Mouse (Mus musculus): Measurements from ENCODE around the gene Ccdc65.

DNA sequence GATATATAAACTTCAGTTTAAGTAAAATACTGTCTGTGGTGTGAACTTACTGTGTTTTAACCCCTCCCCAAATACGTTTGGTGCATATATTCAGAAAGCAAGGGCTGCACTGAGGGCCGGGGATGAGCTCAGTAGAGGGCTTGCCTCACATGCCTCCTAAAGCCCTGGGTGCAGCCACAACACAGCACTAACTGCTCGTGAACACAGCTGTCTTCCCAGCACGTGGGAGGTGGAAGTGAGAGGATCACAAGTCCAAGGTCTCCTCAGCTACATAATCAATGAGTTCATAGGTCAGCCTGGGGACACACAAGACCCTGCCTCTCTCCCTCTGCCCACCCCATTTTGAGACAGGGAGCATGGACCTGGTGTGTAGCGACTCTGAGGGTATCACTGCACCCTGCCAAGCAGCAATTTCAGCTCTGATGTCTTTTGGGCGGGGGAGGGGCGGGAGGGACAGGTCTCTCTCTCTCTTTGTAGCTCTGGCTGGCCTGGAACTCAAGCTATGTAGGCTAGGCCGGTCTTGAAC is 24.1 kb downstream of the Ccdc65 start:
- TF ChIP-seq ELF1 (IDR thresholded peaks at IDR 0.05; ENCODE audit: low read depth, low read length) (no peak), TBP (IDR thresholded peaks at IDR 0.05; ENCODE audit: low read depth, low read length) (no peak)
